Mouse (Mus musculus): Measurements from ENCODE around the gene Ewsr1.

- no peak for TF ChIP-seq CTCF (IDR thresholded peaks at IDR 0.05)
- TF ChIP-seq POLR2A (IDR thresholded peaks at IDR 0.05; ENCODE audit: insufficient read depth, low read depth, low read length), result no peak
- TF ChIP-seq EP300 (IDR thresholded peaks at IDR 0.05; ENCODE audit: insufficient read depth, low read depth, low read length), result no peak
Measured at GRCm38 (mm10) chr11:5060756-5061412, 38.2 kb downstream of the Ewsr1 start.

All from heart, adult 2 months (tissue).